Mouse (Mus musculus) 416B (cell line): ENCODE results near the gene Trim43a.
"Not testable (repeated sequence)": the region's sequence is repeated elsewhere in the genome, so short reads cannot be mapped to it uniquely, and the experiment has no call there.

Experiments used
- DNase-seq: peaks from one replicate; pipeline ENCODE4 v3.0.0; 2011; ENCODE audit warnings: low read depth

Gene Trim43a

DNA sequence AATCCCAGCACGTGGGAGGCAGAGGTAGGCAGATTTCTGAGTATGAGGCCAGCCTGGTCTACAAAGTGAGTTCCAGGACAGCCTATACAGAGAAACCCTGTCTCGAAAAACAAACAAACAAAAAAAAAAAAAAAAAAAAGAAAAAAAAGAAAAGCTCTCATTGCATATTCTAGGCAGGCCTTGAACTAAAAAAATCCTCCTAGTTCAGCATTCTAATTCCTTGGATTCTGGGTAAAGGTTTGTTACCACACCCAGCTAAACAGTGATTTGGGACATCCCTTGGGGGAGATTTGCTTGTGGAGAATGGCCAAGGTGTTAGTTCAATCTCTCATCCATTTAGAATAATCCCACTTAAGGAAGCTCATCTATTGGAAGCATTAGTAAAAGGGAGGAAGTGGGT is at the start of gene Trim43a:
Trim43a (plus strand) TSS at position 301 of the 400 bp plus-strand sequence.
- DNase-seq, result not testable (repeated sequence)

DNA sequence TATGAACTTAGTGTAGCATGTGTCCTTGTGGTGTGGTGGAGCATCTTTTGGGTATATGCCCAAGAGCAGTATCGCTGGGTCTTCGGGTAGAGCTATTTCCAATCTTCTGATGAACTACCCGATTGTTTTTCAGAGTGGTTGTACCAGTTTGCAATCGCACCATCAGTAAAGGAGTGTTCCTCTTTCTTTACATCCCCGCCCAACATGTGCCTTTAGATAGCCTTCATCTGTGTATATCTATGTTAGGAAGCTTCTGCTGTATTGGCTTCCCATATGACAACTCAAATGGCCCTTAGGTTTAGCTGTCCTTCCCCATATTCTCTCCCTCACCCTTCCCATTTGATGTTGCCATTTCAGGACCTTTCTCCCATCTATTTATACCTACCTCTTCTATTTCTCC is 46.6 kb upstream of the Trim43a start:
- DNase-seq, result no peak

DNA sequence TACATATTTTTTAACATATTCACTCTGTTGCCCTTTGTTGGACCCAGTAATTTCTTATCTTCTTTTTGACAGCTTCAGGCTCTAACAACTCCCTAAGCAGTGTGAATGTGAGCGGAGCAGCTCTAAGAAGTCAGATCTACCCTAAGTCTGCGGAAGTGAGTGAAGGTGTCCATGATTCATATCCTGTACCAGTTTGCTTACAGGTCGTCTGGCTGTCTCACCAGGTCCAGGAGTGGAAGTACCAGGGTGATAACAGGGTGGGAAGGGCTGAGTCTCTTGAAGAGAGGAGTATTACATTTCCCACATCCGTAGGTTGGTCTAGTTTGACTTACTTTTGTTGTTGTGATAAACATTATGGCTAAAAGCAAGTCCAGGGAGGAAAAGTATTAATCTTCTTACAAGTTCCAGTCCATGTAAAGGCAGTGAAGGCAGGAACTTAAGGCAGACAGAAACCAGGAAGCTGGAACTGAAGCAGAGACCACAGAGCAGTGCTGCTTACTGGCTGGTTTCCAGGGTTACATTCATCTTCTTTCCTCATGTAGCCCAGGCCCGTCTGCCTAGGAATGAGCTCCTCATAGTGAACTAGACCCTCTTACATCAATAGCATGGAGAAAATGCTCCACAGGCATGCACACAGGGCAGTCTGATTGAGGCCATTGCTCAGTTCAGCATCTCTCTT is 41.0 kb upstream of the Trim43a start:
- DNase-seq, result peak; percentile 96

DNA sequence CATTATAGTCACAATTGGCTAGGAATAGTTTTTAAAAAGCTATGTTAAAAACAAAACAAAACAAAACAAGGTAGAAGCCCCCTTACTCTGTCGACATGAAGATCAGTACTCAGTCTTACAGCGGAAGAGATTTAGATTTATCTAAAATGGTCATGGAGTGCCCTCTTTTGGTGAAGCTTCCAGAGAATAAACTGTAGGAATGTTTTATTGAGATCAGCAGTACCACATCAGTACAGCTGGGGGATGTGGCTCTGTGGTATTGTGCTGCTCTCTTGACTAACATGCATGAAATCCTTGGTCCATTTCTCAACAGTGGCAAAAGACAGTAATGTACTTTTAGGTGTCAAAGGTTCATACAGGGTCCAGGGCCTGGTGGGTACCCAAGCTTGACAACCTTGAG is 37.9 kb upstream of the Trim43a start:
- peak; percentile 88 for DNase-seq

DNA sequence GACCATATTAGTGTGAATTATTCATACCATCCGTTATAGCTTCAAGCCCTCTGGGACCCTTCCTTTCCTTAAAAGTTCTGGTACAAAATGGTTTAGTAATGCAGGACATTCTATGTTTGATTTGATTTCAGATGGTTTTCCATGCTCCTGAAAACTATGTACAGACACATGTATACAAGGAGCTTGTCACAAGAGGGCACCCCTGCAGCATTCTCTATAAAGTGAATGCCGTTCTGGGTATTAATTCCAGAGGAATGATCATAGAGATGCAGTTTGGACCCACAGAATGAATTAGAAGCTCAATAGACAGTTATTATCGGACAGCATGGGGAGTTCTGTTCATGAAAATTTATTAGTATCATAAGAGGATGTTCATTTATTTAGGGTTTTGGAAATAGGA is 35.2 kb upstream of the Trim43a start:
- DNase-seq, result peak; percentile 69

DNA sequence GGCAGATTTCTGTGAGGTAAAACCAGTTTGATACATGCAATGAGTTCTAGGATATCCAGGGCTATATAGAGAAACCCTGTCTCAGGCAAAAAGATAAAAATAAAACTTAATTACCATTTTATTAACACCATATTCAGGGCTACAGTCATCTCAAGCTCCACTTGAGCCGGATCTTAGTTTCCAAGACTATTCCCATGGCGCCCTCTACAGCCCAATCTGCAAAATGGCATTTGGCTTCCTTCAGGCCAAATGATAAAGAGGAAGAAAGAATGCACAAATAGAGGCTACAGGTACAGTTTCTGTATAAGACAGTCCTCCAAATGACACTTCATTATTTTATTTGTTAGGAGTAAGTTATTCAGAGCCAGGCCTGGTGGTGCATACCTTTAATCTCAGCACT is 34.5 kb upstream of the Trim43a start:
- DNase-seq, result peak; percentile 86

DNA sequence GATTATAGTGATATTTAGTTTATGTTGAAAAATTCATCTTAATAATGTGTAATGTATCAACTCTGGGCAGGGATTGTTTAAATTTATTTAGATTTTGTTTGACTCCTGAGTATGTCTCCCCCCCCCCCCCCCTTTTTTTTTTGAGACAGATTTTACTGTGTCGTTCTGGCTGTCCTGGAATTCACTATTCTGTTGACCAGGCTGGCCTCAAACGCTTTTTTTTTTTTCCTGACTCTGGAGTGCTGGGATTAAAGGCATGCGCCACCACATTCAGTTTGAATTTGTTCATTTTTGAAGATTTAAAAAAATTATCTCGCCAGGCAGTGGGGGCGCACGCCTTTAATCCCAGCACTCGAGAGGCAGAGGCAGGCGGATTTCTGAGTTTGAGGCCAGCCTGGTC is 34.0 kb upstream of the Trim43a start:
- DNase-seq, result no peak

DNA sequence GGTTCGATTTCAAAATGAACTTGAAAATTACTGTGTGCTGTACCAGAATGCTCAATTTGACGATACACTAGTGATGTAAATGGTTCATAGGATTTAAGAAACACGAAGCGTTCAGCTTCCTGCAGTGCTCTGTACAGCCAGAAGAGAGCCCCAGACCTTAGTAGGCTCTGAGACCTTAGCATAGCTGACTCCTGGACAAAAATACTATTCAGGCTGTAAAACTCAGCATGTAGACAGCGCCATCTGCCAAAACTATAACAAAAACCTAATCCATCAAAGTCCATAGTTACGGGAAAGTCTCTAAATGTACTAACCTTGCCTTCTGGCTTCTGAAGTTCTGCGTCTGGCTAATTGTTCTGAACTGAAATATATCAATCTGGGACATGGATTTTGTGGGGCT is 33.4 kb upstream of the Trim43a start:
- peak; percentile 95 for DNase-seq

DNA sequence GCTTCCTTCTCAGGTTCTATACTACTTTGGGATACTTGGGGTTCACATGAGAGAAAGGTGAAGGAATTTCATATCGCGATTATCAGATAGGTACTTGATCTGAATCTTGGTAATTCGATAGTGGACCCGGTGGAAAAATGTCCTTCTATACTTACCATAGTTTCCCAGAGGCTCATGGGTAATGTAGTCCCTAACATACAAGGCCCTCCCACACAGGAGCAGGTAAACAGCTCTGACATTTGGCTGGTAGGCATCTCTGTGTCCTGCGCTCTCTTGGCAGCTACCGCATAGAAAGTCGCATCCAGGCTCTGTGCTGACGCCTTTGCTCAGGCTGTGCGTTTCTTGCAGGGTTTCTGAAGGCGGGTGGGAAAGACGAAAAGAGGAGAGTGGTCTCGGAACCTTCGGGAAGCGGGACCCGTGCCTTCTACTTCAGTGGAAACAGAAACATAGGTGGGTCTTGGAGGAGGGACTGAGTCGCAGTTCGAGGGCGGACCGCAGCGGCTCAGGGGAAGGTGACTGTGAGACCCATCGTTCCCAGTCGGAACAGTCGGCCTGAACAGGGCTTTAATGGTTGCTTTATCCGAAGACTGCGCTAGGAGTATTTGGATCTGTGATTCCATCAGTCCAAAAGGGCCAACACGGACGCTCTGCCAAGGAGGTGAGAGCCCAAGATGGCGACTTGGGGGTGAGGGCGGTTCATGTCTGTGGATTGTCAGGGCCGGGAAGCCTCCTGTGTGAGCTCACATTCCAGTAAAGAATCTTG is 32.7 kb upstream of the Trim43a start, which contains the start of gene Zfp949:
Zfp949 (plus strand) TSS at position 170 of the 763 bp plus-strand sequence.
- peak; percentile 95 for DNase-seq

DNA sequence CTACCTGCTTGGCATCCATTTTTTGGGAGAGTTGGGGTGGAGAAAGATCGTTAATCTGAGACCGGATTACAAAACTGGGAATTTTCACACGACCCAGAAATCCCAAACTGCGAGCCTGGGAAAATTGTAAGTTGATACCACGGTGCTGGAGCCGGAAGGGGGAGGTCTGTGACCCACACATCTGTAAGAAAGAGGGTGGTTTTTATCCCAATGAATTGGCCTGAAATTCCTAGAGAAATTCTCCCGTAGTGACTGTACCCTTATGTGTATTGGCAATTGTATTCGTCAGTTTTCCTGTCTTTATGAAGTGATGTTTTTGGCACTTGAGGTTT is 32.1 kb upstream of the Trim43a start:
- no peak for DNase-seq

DNA sequence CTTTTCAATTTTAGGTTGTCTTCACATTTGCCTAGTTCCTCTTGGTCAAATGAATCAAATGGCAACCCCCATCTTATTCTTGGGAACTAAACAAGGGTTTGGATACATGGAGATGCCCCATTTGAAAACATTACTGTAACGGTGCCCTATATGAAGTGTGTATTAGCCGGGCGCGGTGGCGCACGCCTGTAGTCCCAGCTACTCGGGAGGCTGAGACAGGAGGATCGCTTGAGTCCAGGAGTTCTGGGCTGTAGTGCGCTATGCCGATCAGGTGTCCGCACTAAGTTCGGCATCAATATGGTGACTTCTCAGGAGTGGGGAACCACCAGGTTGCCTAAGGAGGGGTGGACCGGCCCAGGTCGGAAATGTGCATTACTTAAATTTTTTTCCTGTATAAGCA is 27.6 kb upstream of the Trim43a start:
- DNase-seq, result no peak

DNA sequence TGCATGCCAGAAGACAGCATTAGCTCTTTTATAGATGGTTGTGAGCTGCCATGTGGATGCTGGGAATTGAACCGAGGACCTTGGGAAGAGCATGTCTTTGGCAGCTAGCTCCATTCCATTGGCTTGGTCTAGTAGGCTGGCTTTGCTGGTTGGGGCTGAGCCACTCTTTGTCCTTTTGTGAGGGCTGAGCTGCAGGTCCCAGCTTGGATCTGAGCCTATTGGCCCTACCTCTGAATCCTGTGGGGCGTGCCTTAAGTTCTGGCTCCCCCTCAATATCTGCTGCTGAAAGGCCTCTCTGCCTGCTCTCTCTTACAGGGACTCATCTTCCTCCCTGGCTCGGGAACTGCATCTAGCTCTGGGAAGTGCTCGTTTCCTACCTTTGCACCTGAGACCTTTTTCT is 22.5 kb upstream of the Trim43a start:
- no peak for DNase-seq

DNA sequence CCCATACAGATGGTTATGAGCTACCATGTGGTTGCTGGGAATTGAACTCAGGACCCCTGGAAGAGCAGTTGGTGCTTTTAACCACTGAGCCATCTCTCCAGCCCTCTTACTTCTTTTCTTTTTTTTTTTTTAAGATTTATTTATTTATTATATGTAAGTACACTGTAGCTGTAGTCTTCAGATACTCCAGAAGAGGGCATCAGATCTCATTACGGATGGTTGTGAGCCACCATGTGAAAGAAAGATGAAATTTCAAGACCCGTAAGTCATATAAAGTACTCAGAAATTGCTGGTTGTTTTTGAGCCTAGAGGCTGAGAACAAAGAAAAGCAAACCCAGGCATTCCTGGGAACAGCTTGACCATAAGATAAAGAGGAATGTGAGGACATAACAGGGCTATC is 19.2 kb upstream of the Trim43a start:
- not testable (repeated sequence) for DNase-seq

DNA sequence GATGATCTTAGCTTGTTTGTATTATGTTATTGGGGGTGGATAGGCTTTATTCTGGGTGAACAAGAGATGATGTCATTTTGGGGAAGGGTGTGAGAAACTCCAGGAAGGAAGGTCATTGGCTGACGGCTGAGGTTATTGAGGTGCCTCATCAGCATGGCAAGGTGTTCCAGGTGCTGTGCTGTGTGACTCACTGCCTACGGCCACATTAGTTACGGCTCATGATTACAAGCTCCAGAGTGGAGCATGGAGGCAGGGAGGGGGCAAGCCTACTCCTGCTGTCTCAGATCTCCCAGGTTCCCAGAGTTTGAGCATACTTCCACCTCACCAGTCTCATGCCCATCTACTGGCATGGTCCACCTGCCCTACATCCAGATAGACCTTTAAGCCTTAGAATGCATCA is 10.2 kb upstream of the Trim43a start:
- not testable (repeated sequence) for DNase-seq

DNA sequence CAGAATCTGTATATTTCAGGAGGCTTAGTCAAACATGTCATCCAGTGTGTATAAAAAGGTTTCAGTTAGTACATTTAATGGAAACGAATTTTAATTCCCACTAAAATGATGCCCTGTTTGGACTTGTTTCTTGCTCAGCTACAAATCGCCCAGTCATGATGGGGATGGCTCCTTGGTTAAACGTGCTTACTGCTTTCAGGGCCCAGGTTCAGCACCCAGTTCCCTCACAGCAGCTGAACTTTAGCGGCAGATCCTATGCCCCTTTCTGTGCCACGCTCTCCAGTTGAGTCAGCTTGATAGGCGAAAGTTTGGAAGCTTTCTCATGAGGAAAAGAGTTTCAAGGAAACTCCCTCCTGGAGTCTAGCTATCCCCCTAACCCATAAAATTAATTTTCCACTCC is 13.0 kb downstream of the Trim43a start:
- DNase-seq, result not testable (repeated sequence)

DNA sequence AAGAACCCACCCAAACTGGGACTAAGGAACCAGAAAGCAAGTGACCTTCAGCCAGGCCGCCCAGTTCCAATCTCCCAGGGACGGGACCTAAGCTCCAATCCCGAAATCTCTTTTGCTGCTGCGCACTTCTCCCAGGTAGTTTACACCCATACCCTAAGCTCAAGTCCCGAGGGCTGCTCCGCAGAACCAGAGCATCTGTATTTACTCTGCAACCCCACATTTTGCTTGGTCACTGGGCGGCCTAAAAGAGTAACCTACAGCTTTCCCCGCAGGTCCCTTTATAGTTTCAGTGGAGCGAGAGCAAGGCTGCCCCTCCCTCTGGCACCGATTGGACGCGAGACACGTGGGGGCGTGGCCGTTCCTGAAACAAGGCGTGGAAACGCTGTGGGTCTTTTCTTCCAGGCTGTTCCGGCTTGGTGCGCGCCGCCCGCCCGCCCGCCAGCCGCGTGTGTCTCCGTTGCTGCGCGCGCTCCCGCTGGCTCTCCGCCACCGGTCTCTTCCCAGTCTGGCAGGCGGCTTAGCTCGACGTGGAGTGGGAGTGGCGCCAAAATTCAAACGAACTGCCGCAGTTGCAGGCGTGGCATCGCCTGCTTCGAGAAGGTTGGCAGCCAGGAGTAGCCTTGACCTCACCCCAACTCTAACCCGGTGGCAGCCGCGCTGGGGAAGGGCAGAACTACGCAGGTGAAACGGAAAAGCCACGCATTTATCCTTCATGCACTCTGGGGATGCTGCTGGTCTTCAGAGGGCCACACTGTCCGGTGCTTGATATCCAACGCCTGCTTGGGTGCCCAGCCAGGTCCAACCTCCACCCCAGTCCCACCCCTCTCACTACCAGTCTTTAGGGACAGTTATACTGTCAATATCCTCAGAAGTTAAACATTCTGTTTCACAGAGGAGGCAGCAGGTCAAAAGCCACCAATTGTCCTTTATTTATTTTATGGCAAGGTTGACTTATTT is 18.8 kb downstream of the Trim43a start:
- DNase-seq, result peak; percentile 79

DNA sequence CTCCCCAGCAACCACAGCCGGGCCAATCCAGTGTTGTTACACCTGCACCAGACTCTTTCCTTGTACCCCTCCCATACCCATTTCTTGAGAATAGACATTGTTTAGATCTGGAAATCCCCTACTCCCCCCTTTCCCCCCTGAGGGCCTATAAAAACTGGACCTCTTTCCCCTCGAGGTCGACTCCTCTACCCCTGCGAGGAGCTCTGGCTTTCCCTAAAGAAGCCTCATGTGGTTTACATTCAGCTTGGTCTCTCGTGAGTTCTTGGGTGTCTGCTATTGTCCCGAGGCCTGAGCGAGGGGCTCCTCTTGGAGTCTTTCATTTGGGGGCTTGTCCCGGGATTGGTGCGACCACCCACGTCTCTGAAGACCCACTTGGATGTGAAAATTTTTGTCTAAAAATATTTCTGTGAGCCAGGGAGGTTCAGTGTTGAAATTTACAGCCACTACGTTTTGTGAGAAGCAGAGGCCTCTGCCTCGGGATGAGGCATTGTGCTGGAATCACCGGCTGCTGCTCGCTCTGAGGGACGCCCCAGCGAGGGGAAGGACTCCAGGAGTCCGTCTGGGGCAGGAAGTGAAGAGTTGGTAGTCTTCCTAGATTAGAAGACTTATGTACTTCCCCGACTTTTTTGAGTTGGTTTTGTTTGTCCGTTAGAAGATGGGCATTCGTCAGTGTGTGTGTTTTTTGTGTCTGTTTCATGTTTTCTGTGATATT is 45.3 kb downstream of the Trim43a start:
- DNase-seq, result not testable (repeated sequence)

DNA sequence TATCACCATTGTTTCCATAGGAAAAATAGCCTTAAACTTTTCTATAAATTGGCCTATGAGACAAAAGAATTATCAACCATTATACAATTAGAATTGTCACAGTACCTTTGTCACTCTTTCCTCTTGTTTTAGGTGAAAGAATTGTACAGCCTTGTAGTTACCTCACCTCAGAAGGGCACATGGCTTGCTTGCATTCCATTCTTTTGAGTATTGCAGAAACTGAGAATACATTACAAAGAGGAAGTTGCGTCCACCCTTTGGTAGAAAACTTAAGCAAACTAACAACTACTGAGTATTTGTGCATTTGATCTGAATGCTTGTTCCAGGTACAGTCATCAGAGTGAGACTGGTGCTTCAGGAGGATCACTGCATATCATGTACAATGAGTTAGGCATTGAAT is 57.4 kb downstream of the Trim43a start:
- not testable (repeated sequence) for DNase-seq
